Mouse (Mus musculus) limb, embryonic 11.5 days (tissue): ENCODE measurements around the gene Dmrt1. TPM values are rescaled to one million over a fixed set of nuclear protein-coding genes. Genes with fewer than 3 reads are reported as not detected.

ENCODE experiments used
- ATAC-seq: fragments of 200-750 bp; cut with Nextera tagmentation; 2 replicates; pipeline ENCODE4 v1.8.0; 2017; ENCODE audit warnings: low read depth; ENCODE audit not compliant: insufficient number of reproducible peaks, low FRiP score, low TSS enrichment
- DNase-seq: peaks from one replicate; pipeline ENCODE4 v3.0.0-alpha.2; 2015; ENCODE audit warnings: low spot score
- H3K27ac ChIP-seq: fragments of 300-500 bp; sonication (generic); replicated peaks from 2 replicates; pipeline ENCODE4 v1.5.1; 2014; ENCODE audit warnings: low read depth, mild to moderate bottlenecking, low read length
- H3K27me3 ChIP-seq: fragments of 300-500 bp; sonication (generic); 2 replicates; pipeline ENCODE4 v1.6.1; 2014; ENCODE audit warnings: mild to moderate bottlenecking, low read length, mixed read lengths; ENCODE audit not compliant: control insufficient read depth, insufficient read depth
- H3K36me3 ChIP-seq: fragments of 300-500 bp; sonication (generic); 2 replicates; pipeline ENCODE4 v1.6.1; 2014; ENCODE audit warnings: mild to moderate bottlenecking, low read length, moderate library complexity, mixed read lengths; ENCODE audit not compliant: control insufficient read depth, insufficient read depth
- H3K4me1 ChIP-seq: fragments of 300-500 bp; sonication (generic); 2 replicates; pipeline ENCODE4 v1.6.1; 2014; ENCODE audit warnings: low read length, mixed read lengths; ENCODE audit not compliant: control insufficient read depth, insufficient read depth
- H3K4me2 ChIP-seq: fragments of 300-500 bp; sonication (generic); 2 replicates; pipeline ENCODE4 v1.6.1; 2014; ENCODE audit warnings: low read depth, mild to moderate bottlenecking, moderate library complexity; ENCODE audit not compliant: severe bottlenecking
- H3K4me3 ChIP-seq: fragments of 300-500 bp; sonication (generic); 2 replicates; pipeline ENCODE4 v1.5.1; 2014; ENCODE audit warnings: low read depth, low read length
- H3K9ac ChIP-seq: fragments of 300-500 bp; sonication (generic); 2 replicates; pipeline ENCODE4 v1.6.1; 2014; ENCODE audit warnings: mild to moderate bottlenecking, low read length
- H3K9me3 ChIP-seq: fragments of 300-500 bp; sonication (generic); 2 replicates; pipeline ENCODE4 v1.6.1; 2016; ENCODE audit warnings: low read length; ENCODE audit not compliant: control insufficient read depth
- WGBS: fragments of 180-500 bp; shearing (Covaris S2); extraction: QIAGEN DNeasy Blood & Tissue Kit; methylation state at CpG from one replicate; pipeline ENCODE4 v1.1.7; 2014; 5-methylcytosine and 5-hydroxymethylcytosine counted together
- polyA plus RNA-seq: library from polyadenylated mRNA; unstranded; fragments of >200 nt; fragmentation: Nextera tagmentation; extraction: Ambion mirVana; gene quantifications from 2 replicates; pipeline ENCODE4 v1.2.1, GENCODE M21; 2014

The Dmrt1 gene
- polyA plus RNA-seq, 1 experiment from 2014 or later: 0.23 TPM

DNA sequence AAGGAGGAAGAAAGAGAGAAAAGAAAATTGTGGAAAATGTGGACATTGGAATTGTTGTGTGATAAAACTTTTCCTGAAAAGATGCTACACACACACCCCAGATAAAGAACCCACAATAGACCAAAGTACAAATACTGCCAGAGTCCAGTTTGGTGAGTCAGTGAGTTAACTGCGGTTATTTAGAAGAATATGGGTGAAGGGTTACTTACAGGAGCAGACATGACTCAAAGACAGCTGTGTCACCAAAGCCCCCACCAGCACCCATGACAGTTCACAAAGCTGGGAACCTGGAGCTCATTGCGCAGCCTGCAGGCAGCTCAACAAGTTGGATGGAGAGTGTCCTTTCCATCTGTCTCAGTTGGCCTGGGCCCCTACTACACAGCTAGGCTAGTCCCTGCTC lies 72.9 kb downstream of the Dmrt1 start:
- Histone ChIP-seq H3K4me1 (no peaks in the 10 kb centered on the region), H3K4me3 (no peak overlapping the region), H3K36me3 (no peaks in the 10 kb centered on the region), H3K4me2 (no peak overlapping the region), H3K9ac (no peak overlapping the region), H3K9me3 (no peaks in the 10 kb centered on the region), H3K27ac (no peak overlapping the region), H3K27me3 (peaks cover 9% of the 10 kb centered on the region; the same call in 1 of the 2 replicates)
- 95% methylated on average over 2 of the region's 2 CpGs for WGBS
- DNase-seq (no peak), ATAC-seq (no peak)

DNA sequence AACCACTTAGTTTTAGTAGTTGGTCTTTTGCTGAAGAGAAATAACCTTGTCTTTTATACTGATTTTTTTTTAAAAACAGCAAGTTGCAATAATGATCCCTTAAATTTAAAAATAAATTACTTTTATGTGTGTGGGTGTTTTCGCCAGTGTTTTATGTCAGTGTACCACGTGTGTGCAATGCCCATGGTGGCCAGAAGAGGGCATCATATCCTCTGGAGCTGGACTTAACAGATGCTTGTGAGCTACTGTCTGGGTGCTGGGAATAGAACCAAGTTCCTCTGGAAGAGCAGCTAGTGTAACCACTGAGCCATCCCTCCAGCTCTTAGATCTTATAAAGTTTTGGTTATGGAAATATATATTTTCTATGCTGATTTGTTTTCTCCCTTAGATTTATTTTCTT lies 74.0 kb downstream of the Dmrt1 start:
- H3K27ac ChIP-seq: no peak overlapping the region
- 96% methylated on average over 2 of the region's 2 CpGs for WGBS
- H3K9ac ChIP-seq: no peak overlapping the region
- no peaks in the 10 kb centered on the region for H3K4me1 ChIP-seq
- no peak for DNase-seq
- no peak overlapping the region for H3K4me2 ChIP-seq
- no peaks in the 10 kb centered on the region for H3K9me3 ChIP-seq
- no peaks in the 10 kb centered on the region for H3K36me3 ChIP-seq
- no peak for ATAC-seq
- H3K4me3 ChIP-seq: no peak overlapping the region
- peaks cover 6% of the 10 kb centered on the region; the same call in 1 of the 2 replicates for H3K27me3 ChIP-seq

GRCm38 (mm10) chr19:25597717-25598232 lies 92.4 kb downstream of the Dmrt1 start:
- WGBS: 63% methylated on average over 3 of the region's 3 CpGs
- Histone ChIP-seq H3K27me3 (peaks cover 15% of the 10 kb centered on the region), H3K9me3 (no peaks in the 10 kb centered on the region), H3K9ac (no peak overlapping the region), H3K4me2 (no peak overlapping the region), H3K36me3 (no peaks in the 10 kb centered on the region), H3K27ac (no peak overlapping the region), H3K4me3 (no peak overlapping the region), H3K4me1 (no peaks in the 10 kb centered on the region; the same call in 1 of the 2 replicates)
- DNase-seq: no peak
- no peak for ATAC-seq

DNA sequence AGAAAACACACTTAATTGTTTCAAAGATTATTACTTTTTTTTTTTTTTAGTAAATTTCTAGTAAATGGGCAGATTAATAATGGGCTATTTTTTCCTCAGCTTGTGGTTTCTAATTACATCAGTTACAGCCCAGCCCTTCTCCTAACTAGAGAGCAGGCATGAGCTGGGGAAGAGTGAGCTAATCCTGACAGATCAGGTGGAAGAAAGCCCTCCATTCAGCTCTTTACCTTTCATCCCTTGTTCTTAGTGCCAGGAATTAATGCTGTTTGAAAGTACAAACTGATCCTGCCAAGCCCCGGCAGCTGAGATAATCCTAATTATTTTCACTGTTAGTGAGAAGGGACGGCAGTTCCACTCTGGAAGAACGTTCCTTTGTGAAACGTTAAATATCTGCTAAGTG lies 93.2 kb downstream of the Dmrt1 start:
- Histone ChIP-seq H3K4me3 (no peak overlapping the region), H3K4me1 (no peaks in the 10 kb centered on the region; the same call in 1 of the 2 replicates), H3K9ac (no peak overlapping the region), H3K9me3 (no peaks in the 10 kb centered on the region), H3K4me2 (no peak overlapping the region), H3K27me3 (peaks cover 15% of the 10 kb centered on the region), H3K27ac (no peak overlapping the region), H3K36me3 (no peaks in the 10 kb centered on the region)
- DNase-seq (no peak), ATAC-seq (no peak)
- WGBS: 17% methylated on average over 4 of the region's 4 CpGs

GRCm38 (mm10) chr19:25601966-25602365 lies 96.5 kb downstream of the Dmrt1 start:
- no peak overlapping the region for H3K27ac ChIP-seq
- peaks cover 8% of the 10 kb centered on the region for H3K4me1 ChIP-seq

DNA sequence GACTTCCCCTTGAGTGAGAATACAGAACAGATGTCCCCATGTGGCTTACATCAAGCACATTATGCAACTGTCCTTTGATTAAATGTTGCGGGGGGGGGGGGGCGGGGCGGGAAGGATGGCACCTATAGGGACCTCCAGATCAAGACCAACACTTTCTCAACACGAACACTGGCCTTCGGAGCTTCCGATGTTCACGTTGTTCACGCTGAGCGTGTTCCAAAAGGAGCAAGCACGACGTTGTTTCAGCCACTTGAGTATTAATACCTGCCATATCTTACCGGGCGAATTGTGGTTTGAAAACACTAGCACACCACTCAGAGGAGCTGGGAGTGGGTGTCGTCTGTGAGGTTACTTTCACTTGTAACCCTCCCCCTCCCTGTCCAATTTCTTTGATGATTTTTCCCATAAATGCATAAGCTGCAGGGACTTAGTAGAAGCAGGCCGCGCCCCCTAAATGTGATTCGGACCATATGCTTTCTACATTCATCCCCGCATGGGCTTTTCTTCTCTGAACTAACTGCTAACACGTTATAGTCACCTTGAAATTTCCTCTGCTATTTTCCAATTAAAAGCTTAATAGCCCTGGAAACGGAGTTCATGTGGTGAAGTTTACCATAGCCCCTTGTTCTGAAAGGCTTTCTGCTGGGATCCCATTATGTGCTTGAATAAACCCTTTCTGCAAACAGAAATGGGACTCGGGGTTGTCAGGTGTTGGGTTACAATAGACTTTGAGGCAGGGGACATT lies 102.2 kb downstream of the Dmrt1 start:
- Histone ChIP-seq H3K4me1 (peaks cover 23% of the 10 kb centered on the region), H3K4me3 (no peak overlapping the region), H3K27me3 (peaks cover 76% of the 10 kb centered on the region), H3K4me2 (no peak overlapping the region), H3K9ac (no peak overlapping the region), H3K36me3 (no peaks in the 10 kb centered on the region), H3K9me3 (no peaks in the 10 kb centered on the region), H3K27ac (no peak overlapping the region)
- ATAC-seq: no peak
- under 1% methylated on average over 21 of the region's 21 CpGs for WGBS
- peak; percentile 66 for DNase-seq

More at GRCm38 (mm10) chr19:25601966-25602365, 96.5 kb downstream of the Dmrt1 start:
- Histone ChIP-seq H3K36me3 (no peaks in the 10 kb centered on the region), H3K9ac (no peak overlapping the region), H3K4me2 (no peak overlapping the region), H3K27me3 (peaks cover 42% of the 10 kb centered on the region), H3K9me3 (no peaks in the 10 kb centered on the region), H3K4me3 (no peak overlapping the region)
- ATAC-seq: no peak
- no peak for DNase-seq
- 3% methylated on average over 8 of the region's 8 CpGs for WGBS

DNA sequence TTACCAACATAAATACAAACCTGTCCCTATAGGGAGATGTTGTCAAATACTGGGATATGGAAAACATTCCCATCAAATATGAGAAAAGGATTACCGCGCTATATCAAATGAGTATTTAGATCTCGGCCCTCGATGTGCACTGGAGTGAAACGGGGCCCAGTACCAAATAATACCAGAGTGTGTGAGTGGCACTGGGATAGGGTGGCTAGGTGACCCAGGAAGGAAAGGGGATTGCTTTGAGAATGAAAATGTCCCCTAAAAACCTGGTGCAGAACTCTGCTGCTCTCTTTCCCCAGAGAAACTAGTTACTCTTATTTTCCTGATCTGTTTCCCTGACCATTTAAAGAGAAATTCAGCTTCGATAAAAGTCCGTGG lies 102.8 kb downstream of the Dmrt1 start:
- Histone ChIP-seq H3K36me3 (no peaks in the 10 kb centered on the region), H3K4me2 (no peak overlapping the region), H3K9ac (no peak overlapping the region), H3K9me3 (no peaks in the 10 kb centered on the region), H3K4me1 (peaks cover 23% of the 10 kb centered on the region), H3K4me3 (no peak overlapping the region), H3K27me3 (peaks cover 80% of the 10 kb centered on the region), H3K27ac (no peak overlapping the region)
- ATAC-seq (no peak), DNase-seq (peak; percentile 40)
- WGBS: 3% methylated on average over 7 of the region's 7 CpGs

- no peaks in the 10 kb centered on the region for H3K9me3 ChIP-seq
- H3K27ac ChIP-seq: no peak overlapping the region
- H3K9ac ChIP-seq: no peak overlapping the region
- no peaks in the 10 kb centered on the region for H3K36me3 ChIP-seq
- H3K4me3 ChIP-seq: no peak overlapping the region
- H3K4me2 ChIP-seq: no peak overlapping the region
- H3K4me1 ChIP-seq: peaks cover 27% of the 10 kb centered on the region
- peaks cover 85% of the 10 kb centered on the region for H3K27me3 ChIP-seq
- WGBS: under 1% methylated on average over 33 of the region's 33 CpGs
- ATAC-seq (no peak), DNase-seq (peak; percentile 65)
Measured at GRCm38 (mm10) chr19:25608961-25609850, 103.8 kb downstream of the Dmrt1 start.
